Mouse (Mus musculus) CD4-positive helper T cell, adult 2 months (primary cell): ENCODE data around the gene Slc9a9.

Experiments
- DNase-seq: peaks from one replicate; pipeline ENCODE4 v3.0.0-alpha.2; 2012; ENCODE audit warnings: low read depth, missing footprints, low spot score

Slc9a9 gene

GRCm38 (mm10) chr9:94833836-94834235, 164.1 kb downstream of the Slc9a9 start:
- no peak for DNase-seq

GRCm38 (mm10) chr9:94837384-94837783, 167.7 kb downstream of the Slc9a9 start:
- no peak for DNase-seq

- no peak for DNase-seq
Measured at GRCm38 (mm10) chr9:94838479-94839031, 168.8 kb downstream of the Slc9a9 start.

GRCm38 (mm10) chr9:94839204-94839603, 169.5 kb downstream of the Slc9a9 start:
- DNase-seq, result no peak

DNA sequence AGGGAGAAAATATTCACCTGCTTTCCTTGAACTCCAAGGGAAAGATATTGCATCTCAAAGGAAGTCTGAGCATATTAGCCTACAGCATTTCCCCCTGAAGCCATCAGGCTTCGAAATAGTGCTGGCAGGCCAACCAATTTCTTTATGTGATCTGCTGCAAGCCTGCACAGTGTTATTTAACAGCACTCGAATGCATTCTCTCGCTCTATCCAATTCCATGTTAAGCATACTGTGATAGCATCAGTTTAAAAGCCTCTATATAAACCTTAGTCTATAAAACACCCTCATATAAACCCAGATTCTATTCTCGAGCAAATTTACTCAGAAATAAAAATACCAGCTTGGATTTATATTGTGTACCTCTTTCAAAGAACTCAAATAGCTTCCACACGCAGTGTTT, 170.7 kb downstream of the Slc9a9 start:
- no peak for DNase-seq

- no peak for DNase-seq
Measured at GRCm38 (mm10) chr9:94840972-94841371, 171.3 kb downstream of the Slc9a9 start.

GRCm38 (mm10) chr9:94844176-94844575, 174.5 kb downstream of the Slc9a9 start:
- DNase-seq, result no peak

- DNase-seq, result no peak
Measured at GRCm38 (mm10) chr9:94847624-94848023, 177.9 kb downstream of the Slc9a9 start.

- no peak for DNase-seq
Measured at GRCm38 (mm10) chr9:94851550-94851949, 181.8 kb downstream of the Slc9a9 start.

DNA sequence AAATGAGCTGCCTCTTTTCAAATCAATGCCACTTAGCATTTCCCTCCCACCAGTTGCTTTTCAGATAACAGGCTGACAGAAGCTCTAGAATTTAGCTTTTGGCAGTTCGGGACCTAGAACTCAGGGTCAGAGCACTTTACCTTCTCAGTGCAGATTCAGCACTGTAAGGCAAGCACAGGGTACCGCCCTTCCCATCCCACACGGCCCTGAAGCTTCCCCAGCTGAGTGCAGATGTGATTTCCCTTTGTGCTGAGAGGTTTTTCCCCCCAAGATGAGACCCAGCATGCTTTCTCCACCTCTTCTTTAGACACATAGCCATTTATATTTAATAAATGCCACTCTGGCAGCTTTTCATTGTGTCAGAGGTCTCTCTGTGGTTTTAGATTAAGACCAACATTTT, 186.4 kb downstream of the Slc9a9 start:
- DNase-seq, result no peak

DNA sequence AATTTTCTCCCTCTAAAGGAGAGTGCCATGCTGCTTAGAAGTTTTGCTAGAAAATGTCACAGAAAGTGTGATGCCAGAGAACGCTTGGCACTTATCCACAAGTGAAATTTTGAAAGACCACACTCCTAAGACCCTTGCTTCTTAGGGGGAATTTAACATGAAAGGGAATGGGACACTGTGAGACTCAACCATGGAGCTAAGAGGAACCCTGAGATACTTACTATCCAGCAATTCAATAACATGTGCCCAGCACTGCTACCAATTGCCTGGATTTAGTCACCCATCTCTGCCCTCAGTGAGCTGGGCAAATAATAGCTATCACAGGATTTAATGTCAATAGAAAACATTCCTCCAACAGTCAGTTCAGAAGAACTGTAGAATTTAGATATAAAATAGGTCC, 198.8 kb downstream of the Slc9a9 start:
- DNase-seq, result no peak

GRCm38 (mm10) chr9:94869023-94869799, 199.5 kb downstream of the Slc9a9 start:
- no peak for DNase-seq

DNA sequence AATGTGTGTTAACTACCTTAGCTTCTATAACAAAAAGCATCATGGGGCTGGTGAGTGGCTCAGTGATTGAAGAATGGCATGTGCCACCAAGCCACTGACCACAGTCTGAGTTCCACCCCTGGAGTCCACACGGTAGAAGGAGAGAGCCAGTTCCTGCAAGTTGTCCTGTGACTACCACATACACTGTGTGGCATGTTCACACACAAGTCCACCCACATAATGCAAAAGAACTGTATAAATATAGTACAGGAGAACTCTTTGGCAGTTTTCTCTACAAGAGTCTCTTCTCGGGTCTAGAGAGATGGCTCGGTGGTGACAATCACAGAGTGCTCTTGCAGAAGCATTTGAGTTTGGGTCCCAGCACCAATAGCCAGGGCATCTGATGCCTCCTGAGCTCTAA, 212.8 kb downstream of the Slc9a9 start:
- DNase-seq, result no peak

DNA sequence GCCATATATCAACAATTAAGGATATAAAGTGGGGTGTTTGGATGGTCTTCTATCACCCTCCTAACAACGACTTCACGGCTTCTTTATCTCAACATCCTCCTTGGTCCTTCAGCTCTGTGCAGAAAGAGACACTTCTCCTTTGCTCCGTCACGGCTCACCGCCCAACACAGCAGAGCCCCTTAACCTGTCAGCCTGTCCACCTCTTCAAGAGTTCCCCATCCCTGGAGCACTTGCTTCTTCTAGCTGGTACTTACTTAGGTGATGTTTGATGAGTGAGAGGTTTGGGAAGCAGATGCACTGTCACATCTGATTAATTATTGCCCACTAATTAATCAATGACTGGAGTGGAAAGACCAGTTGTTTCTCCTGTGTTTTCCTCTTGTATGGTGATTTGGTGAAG, 213.7 kb downstream of the Slc9a9 start:
- no peak for DNase-seq

- DNase-seq, result no peak
Measured at GRCm38 (mm10) chr9:94885151-94885550, 215.4 kb downstream of the Slc9a9 start.

DNA sequence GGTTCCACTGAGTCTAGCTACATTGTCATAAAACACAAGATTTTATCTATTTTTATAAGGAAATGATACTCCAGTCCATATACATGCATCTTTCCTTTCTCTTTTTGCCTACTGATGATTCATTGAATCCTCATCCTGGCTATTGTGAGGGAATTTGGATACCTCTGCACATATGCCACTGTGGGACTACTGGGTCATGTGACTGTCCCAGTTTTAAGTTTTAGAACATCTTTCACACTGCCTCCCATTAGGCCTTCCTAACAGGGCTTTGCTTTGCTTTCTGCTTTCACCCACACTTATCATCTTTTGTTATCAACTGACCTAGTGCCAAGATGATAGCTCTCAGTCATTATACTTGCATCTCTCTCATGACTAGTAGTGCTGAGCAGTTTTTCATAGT, 219.9 kb downstream of the Slc9a9 start:
- no peak for DNase-seq

DNA sequence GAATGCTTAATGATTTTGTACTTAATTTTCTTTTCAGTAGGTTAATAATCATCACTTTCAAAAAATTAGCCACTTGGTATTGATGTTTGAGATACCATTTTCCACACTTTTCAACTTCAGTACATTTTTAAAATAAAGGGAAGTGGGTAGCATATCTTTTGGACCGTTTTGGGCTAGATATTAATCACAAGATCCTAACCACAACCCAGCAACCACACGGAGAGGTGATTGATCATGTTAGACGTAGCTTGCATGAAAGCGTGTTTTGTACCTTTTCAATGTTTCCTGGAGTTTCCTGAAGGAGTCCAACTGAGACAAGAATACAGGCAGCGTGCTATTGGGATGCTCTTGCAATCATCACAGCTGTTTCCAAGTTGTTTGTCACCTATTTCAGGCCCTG, 226.2 kb downstream of the Slc9a9 start:
- DNase-seq, result peak; percentile 36

DNA sequence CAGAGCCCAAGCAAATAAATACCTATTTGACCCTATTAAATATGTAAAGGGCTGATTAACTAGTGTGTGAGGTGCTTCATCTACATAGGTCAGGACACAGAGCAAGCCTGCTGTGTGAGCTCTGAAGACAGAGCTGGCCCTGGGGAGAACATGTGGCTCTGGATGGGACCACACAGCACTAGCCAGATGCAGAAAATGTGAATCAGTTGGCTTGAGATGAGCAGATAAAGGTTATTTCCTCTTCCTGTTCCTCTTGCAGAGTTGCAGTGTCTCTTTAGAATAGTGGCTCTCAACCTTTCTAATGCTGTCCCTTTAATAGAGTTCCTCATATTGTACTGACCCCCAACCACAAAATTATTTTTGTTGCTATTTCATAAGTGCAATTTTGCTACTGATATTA, 234.5 kb downstream of the Slc9a9 start:
- DNase-seq, result no peak

DNA sequence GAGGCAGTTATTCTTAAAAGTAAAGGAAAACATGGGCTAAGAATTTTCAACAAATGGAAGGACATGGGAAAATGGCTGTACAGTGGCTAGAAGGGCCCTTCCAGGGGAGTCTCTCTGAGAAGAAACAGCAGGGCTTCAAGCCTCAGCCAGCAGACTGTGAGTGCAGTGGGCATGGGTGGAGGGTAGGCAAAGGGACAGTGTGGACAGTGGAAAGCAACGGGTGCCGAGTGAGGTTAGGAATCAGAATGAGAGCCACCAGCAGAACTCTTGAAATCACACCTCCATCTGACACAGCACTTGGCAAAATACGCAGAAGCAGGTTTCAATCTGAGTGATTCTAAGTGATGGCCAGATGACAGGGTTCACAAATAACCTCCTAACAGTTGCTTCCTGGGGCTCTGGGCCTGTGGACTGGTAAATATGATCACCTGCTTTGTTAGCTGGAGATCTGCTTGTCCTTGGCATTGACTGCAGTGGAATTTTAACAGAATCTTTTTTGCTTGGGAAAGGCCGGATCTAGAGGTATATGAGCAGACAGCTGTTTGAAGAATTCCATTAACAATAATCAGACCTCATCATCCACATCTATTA, 237.4 kb downstream of the Slc9a9 start:
- DNase-seq, result no peak

DNA sequence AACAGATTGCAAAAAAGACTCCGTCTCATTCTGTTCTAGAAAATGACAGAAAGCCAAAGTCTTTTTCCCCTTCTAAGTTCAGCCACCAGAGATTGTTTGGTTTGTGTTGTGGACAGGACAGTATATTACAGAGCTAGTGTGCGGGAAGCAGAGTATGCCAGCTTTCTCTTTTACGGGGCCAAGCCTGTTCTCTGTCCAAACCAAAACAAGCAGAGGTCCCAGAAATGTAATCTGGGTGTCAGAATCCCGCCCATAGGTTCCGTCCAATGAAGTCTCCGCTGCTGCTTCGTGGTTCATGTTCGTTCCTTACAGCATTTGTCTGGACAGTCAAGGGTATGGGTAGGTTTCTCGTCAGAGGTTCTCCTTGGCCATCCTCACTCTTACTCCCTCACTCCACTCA, 242.4 kb downstream of the Slc9a9 start:
- no peak for DNase-seq

DNA sequence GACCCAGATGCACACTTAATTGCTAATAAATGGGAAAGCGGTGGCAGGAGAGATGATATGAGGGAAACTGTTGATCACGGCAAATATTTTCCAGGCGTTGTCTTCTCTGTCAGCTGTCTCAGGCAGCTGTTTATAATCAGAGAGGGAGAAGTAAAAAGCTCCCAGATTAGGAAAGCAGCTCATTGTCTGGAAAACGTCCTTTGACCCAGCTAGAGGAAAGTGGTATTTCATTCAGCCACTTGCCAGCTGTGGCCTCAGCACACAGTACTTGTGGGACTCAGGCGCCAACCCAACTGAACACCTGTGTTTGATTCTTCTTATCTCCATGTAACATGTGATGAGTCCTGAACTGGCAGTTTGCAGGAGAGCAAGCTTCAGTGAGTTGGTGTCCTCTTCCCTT, 252.4 kb downstream of the Slc9a9 start:
- no peak for DNase-seq

GRCm38 (mm10) chr9:94925845-94926244, 256.1 kb downstream of the Slc9a9 start:
- no peak for DNase-seq

DNA sequence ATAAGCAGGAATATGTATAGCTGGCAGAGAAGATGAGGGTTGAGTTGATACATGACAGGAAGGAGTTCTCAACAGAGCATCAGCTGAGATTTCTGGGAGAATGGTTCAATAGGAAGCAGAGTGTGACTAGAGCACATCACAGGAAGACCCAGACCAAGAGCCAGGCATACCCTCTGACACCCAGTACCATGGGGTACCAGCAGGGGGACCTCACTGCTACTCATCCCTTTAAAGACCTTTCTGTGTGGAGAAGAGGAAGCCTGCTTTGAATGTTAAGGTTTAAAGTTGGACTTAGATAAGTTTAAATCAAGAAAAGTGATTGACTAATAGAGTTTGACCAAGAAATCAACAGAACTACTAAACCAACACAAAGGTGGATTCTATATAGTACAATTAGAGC, 257.4 kb downstream of the Slc9a9 start:
- DNase-seq, result peak; percentile 46
